Mouse (Mus musculus) MEL (cell line): ENCODE results near the gene Taldo1. TPM values are rescaled to one million over a fixed set of nuclear protein-coding genes. Genes with fewer than 3 reads are reported as not detected.

Experiments
- DNase-seq: peaks from one replicate; pipeline ENCODE4 v3.0.0; 2011; ENCODE audit warnings: low read depth, low spot score
- H3K27ac ChIP-seq: 2 replicates; pipeline ENCODE4 v1.5.1; 2012; ENCODE audit warnings: low read depth, mild to moderate bottlenecking, control low read depth, low read length, moderate library complexity; ENCODE audit not compliant: control insufficient read depth
- H3K27me3 ChIP-seq, 2 experiments: fragments of 150-350 bp in 1 of 2; sonication (generic) in 1 of 2; 2 replicates each; pipeline ENCODE4 v1.6.1; 2012; ENCODE audit warnings: low read length in 2 of 2, mild to moderate bottlenecking in 2 of 2, improper control_type of control experiment in 1 of 2, moderate library complexity in 1 of 2; ENCODE audit not compliant: insufficient read depth in 2 of 2, control insufficient read depth in 1 of 2
- H3K36me3 ChIP-seq, 2 experiments: 2 replicates each; pipeline ENCODE4 v1.6.1; 2012 to 2014; ENCODE audit warnings: low read length in 2 of 2, improper control_type of control experiment in 1 of 2, inconsistent platforms in 1 of 2, mild to moderate bottlenecking in 1 of 2; ENCODE audit not compliant: insufficient read depth in 2 of 2, control insufficient read depth in 1 of 2
- H3K4me1 ChIP-seq, 2 experiments: fragments of 150-350 bp in 1 of 2; sonication (generic) in 1 of 2; 2 replicates each; pipeline ENCODE4 v1.6.1; 2012; ENCODE audit warnings: low read length in 2 of 2, improper control_type of control experiment in 1 of 2, mild to moderate bottlenecking in 1 of 2; ENCODE audit not compliant: insufficient read depth in 2 of 2, control insufficient read depth in 1 of 2
- H3K4me3 ChIP-seq, 2 experiments: fragments of 150-350 bp in 1 of 2; sonication (generic) in 1 of 2; 2 replicates each; pipeline ENCODE4 v1.5.1; 2012; ENCODE audit warnings: low read depth in 2 of 2, low read length in 2 of 2, mild to moderate bottlenecking in 2 of 2, moderate library complexity in 2 of 2, control low read depth in 1 of 2, improper control_type of control experiment in 1 of 2; ENCODE audit not compliant: control insufficient read depth in 1 of 2, insufficient read depth in 1 of 2
- H3K79me2 ChIP-seq: 2 replicates; pipeline ENCODE4 v1.6.1; 2012; ENCODE audit warnings: mild to moderate bottlenecking, low read length, moderate library complexity; ENCODE audit not compliant: control insufficient read depth, poor library complexity, insufficient read depth
- H3K9ac ChIP-seq: 2 replicates; pipeline ENCODE4 v1.6.1; 2012; ENCODE audit warnings: low read depth, mild to moderate bottlenecking, control low read depth, low read length, moderate library complexity; ENCODE audit not compliant: control insufficient read depth, poor library complexity, severe bottlenecking
- H3K9me3 ChIP-seq: fragments of 150-350 bp; sonication (generic); replicated peaks from 2 replicates; pipeline ENCODE4 v1.6.1; 2012; ENCODE audit warnings: mild to moderate bottlenecking, low read length, improper control_type of control experiment, moderate library complexity; ENCODE audit not compliant: insufficient read depth
- BHLHE40 ChIP-seq: IDR thresholded peaks from 2 replicates; pipeline ENCODE4 v1.6.1; 2012; ENCODE audit warnings: low read depth, mild to moderate bottlenecking, inconsistent platforms, low read length, improper control_type of control experiment, borderline replicate concordance
- CHD2 ChIP-seq: IDR thresholded peaks from 2 replicates; pipeline ENCODE4 v1.6.1; 2011; ENCODE audit warnings: low read length, improper control_type of control experiment
- CTCF ChIP-seq, 3 experiments: IDR thresholded peaks in 2 of 3; conservative IDR thresholded peaks in 1 of 3; 2 replicates each; pipeline ENCODE4 v1.5.1; 2011 to 2012; ENCODE audit warnings: low read length in 3 of 3, low read depth in 2 of 3, mild to moderate bottlenecking in 2 of 3, improper control_type of control experiment in 1 of 3, inconsistent platforms in 1 of 3, mixed read lengths in 1 of 3, moderate library complexity in 1 of 3; ENCODE audit not compliant: control insufficient read depth in 1 of 3, insufficient read depth in 1 of 3, poor library complexity in 1 of 3, severe bottlenecking in 1 of 3
- E2F4 ChIP-seq: IDR thresholded peaks from 2 replicates; pipeline ENCODE4 v1.6.1; 2011; ENCODE audit warnings: low read depth, low read length, improper control_type of control experiment, borderline replicate concordance
- ETS1 ChIP-seq: IDR thresholded peaks from 2 replicates; pipeline ENCODE4 v1.6.1; 2012; ENCODE audit warnings: low read depth, mild to moderate bottlenecking, inconsistent platforms, low read length, improper control_type of control experiment, moderate library complexity
- GABPA ChIP-seq: IDR thresholded peaks from 2 replicates; pipeline ENCODE4 v1.6.1; 2012; ENCODE audit warnings: low read depth, mild to moderate bottlenecking, inconsistent platforms, low read length, improper control_type of control experiment, moderate library complexity
- GATA1 ChIP-seq: IDR thresholded peaks from 2 replicates; pipeline ENCODE4 v1.6.1; 2011; ENCODE audit warnings: low read depth, low read length, improper control_type of control experiment
- KAT2A ChIP-seq: conservative IDR thresholded peaks from 2 replicates; pipeline ENCODE4 v1.6.1; 2012; ENCODE audit warnings: low read depth, low read length, improper control_type of control experiment, inconsistent platforms
- MAX ChIP-seq: IDR thresholded peaks from 2 replicates; pipeline ENCODE4 v1.6.1; 2011; ENCODE audit warnings: low read length, improper control_type of control experiment
- MAZ ChIP-seq: IDR thresholded peaks from 2 replicates; pipeline ENCODE4 v1.6.1; 2012; ENCODE audit warnings: low read depth, mild to moderate bottlenecking, inconsistent platforms, low read length, improper control_type of control experiment
- POLR2A ChIP-seq, 2 experiments: IDR thresholded peaks; 2 replicates each; pipeline ENCODE4 v1.6.1; 2011 to 2012; ENCODE audit warnings: low read length in 2 of 2, mild to moderate bottlenecking in 2 of 2, control low read depth in 1 of 2, improper control_type of control experiment in 1 of 2, low read depth in 1 of 2, moderate library complexity in 1 of 2; ENCODE audit not compliant: control insufficient read depth in 1 of 2, insufficient read depth in 1 of 2, poor library complexity in 1 of 2
- POLR2AphosphoS5 ChIP-seq: IDR thresholded peaks from 2 replicates; pipeline ENCODE4 v1.6.1; 2012; ENCODE audit warnings: low read depth, borderline replicate concordance, mild to moderate bottlenecking, inconsistent platforms, low read length, moderate library complexity, mixed read lengths
- RAD21 ChIP-seq: IDR thresholded peaks from 2 replicates; pipeline ENCODE4 v1.6.1; 2011; ENCODE audit warnings: mild to moderate bottlenecking, low read depth, low read length, improper control_type of control experiment
- SIN3A ChIP-seq: IDR thresholded peaks from 2 replicates; pipeline ENCODE4 v1.6.1; 2012; ENCODE audit warnings: low read length, improper control_type of control experiment, inconsistent platforms
- SMC3 ChIP-seq: IDR thresholded peaks from 2 replicates; pipeline ENCODE4 v1.6.1; 2011; ENCODE audit warnings: low read depth, low read length, improper control_type of control experiment
- TBP ChIP-seq: IDR thresholded peaks from 2 replicates; pipeline ENCODE4 v1.8.0; 2011; ENCODE audit warnings: low read depth, low read length, improper control_type of control experiment
- TCF12 ChIP-seq: IDR thresholded peaks from 2 replicates; pipeline ENCODE4 v1.6.1; 2014; ENCODE audit warnings: low read depth, mild to moderate bottlenecking, inconsistent platforms, low read length, improper control_type of control experiment, moderate library complexity
- UBTF ChIP-seq: IDR thresholded peaks from 2 replicates; pipeline ENCODE4 v1.6.1; 2012; ENCODE audit warnings: low read depth, mild to moderate bottlenecking, inconsistent platforms, low read length, improper control_type of control experiment, moderate library complexity, borderline replicate concordance; ENCODE audit not compliant: insufficient read depth
- ZC3H11A ChIP-seq: IDR thresholded peaks from 2 replicates; pipeline ENCODE4 v1.6.1; 2012; ENCODE audit warnings: low read depth, mild to moderate bottlenecking, inconsistent platforms, low read length, improper control_type of control experiment
- ZKSCAN1 ChIP-seq: IDR thresholded peaks from 2 replicates; pipeline ENCODE4 v1.6.1; 2012; ENCODE audit warnings: low read depth, mild to moderate bottlenecking, inconsistent platforms, low read length, improper control_type of control experiment, moderate library complexity
- ZNF384 ChIP-seq: IDR thresholded peaks from 2 replicates; pipeline ENCODE4 v1.6.1; 2012; ENCODE audit warnings: low read depth, mild to moderate bottlenecking, inconsistent platforms, low read length, improper control_type of control experiment
- polyA plus RNA-seq, 2 experiments: library from polyadenylated mRNA; stranded (reverse) in 1 of 2; unstranded in 1 of 2; fragments of >175 nt in 1 of 2; fragments of >200 nt in 1 of 2; gene quantifications; 2 replicates each; pipeline versions ENCODE4 v1.2.1 to v1.2.4; 2012; ENCODE audit warnings: low replicate concordance in 2 of 2, low read depth in 1 of 2; ENCODE audit not compliant: insufficient read length in 2 of 2, insufficient read depth in 1 of 2, missing spikeins in 1 of 2
- total RNA-seq: library from RNA; depleted of rRNA; stranded (reverse); fragments of 300-350 nt; gene quantifications from 2 replicates; pipeline ENCODE4 v1.2.3, GENCODE M21; 2012

Gene Taldo1
- total and polyA plus RNA-seq, 3 experiments, result 298 to 415 TPM; not detected in 1

DNA sequence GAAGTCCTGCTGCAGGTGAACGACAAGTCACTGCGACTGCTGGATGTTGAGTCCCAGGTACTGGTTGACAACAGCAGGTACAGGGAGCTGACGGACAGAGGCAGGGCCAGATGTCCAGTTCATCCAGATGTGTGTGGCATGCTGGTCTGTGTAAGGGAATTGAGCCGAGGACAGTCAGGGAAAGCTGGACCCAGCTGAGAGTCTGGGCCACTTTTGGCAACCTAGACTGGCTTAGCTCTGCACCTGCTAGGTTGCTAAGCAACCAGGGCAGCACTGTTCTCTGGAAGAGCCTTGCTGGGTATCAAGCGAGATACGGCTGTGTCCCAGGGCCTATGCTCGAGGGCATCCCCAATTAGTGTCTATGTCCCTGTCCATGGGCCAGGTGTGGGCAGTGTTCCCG, 36.9 kb upstream of the Taldo1 start:
- H3K27ac ChIP-seq, result no peak overlapping the region
- no peak for DNase-seq
- no peaks in the 10 kb centered on the region for H3K36me3 ChIP-seq
- no peak overlapping the region for H3K9ac ChIP-seq
- TF ChIP-seq MAX (no peak), GATA1 (no peak), MAZ (no peak), POLR2AphosphoS5 (no peak), BHLHE40 (no peak), POLR2A (IDR thresholded peaks at IDR 0.05; ENCODE audit: control insufficient read depth in 1 of 2, insufficient read depth in 1 of 2, low read depth in 1 of 2, low read length in 2 of 2, poor library complexity in 1 of 2) (no peak), SMC3 (no peak), UBTF (no peak), ZC3H11A (no peak), CHD2 (no peak), GABPA (no peak), ZKSCAN1 (no peak)
- peaks cover 0 to 9% of the 10 kb centered on the region in 2 experiments; a peak in 3 of 4 replicates for H3K4me1 ChIP-seq
- no peak overlapping the region for H3K4me3 ChIP-seq
- no peaks in the 10 kb centered on the region for H3K79me2 ChIP-seq
- H3K9me3 ChIP-seq, result no peaks in the 10 kb centered on the region
- H3K27me3 ChIP-seq, result peaks cover 7 to 18% of the 10 kb centered on the region in 2 experiments; a peak in 3 of 4 replicates

GRCm38 (mm10) chr7:141355626-141356326, 36.2 kb upstream of the Taldo1 start:
- Histone ChIP-seq H3K4me3 (peak overlapping the region in 1 of 2 experiments; percentile 23; a peak in 1 of 4 replicates), H3K27ac (no peak overlapping the region), H3K36me3 (no peaks in the 10 kb centered on the region), H3K9ac (no peak overlapping the region), H3K9me3 (no peaks in the 10 kb centered on the region), H3K27me3 (peaks cover 6 to 18% of the 10 kb centered on the region in 2 experiments; a peak in 3 of 4 replicates), H3K79me2 (no peaks in the 10 kb centered on the region), H3K4me1 (peaks cover 0 to 9% of the 10 kb centered on the region in 2 experiments; a peak in 3 of 4 replicates)
- TF ChIP-seq CTCF (IDR thresholded peaks at IDR 0.05 in 2 of 3, conservative IDR thresholded peaks at IDR 0.05 in 1 of 3; ENCODE audit: control insufficient read depth in 1 of 3, insufficient read depth in 1 of 3, low read depth in 2 of 3, low read length in 3 of 3, poor library complexity in 1 of 3, severe bottlenecking in 1 of 3) (peak; percentile 28 to 43 (median 42); a peak in 5 of 6 replicates), TBP (no peak), SMC3 (peak; percentile 19; the same call in 1 of the 2 replicates), ETS1 (no peak), ZNF384 (no peak), CHD2 (no peak), SIN3A (no peak), E2F4 (no peak), TCF12 (no peak), POLR2A (IDR thresholded peaks at IDR 0.05; ENCODE audit: control insufficient read depth in 1 of 2, insufficient read depth in 1 of 2, low read depth in 1 of 2, low read length in 2 of 2, poor library complexity in 1 of 2) (no peak), RAD21 (peak; percentile 13), KAT2A (no peak)
- DNase-seq, result peak; percentile 45
